Mouse (Mus musculus): Measurements from ENCODE around the gene Mcur1. TPM values are rescaled to one million over a fixed set of nuclear protein-coding genes. Genes with fewer than 3 reads are reported as not detected.

Mcur1 gene
- total and polyA plus RNA-seq, 2 experiments, result 14.7 to 16.6 TPM

GRCm38 (mm10) chr13:43562726-43563125 lies 2.7 kb upstream of the Mcur1 start:
- no peaks in the 10 kb centered on the region for H3K27me3 ChIP-seq (ENCODE audit: control insufficient read depth, insufficient read depth, low read length)
- 95% methylated on average over 5 of the region's 5 CpGs for WGBS
- no peak overlapping the region for H3K27ac ChIP-seq (replicated peaks; ENCODE audit: insufficient read depth, low read depth, low read length)
- no peaks in the 10 kb centered on the region for H3K36me3 ChIP-seq (ENCODE audit: control insufficient read depth, insufficient read depth, low read length)
- TF ChIP-seq POLR2A (IDR thresholded peaks at IDR 0.05; ENCODE audit: extremely low read depth, insufficient read depth, low read length) (no peak), CTCF (IDR thresholded peaks at IDR 0.05; ENCODE audit: low read depth, low read length) (no peak)
- peaks cover 7% of the 10 kb centered on the region; the same call in 1 of the 2 replicates for H3K4me1 ChIP-seq (ENCODE audit: control insufficient read depth, insufficient read depth, low read length)
- DNase-seq (ENCODE audit: extremely low read depth, low read depth, low spot score), result no peak
- no peak overlapping the region for H3K9ac ChIP-seq (ENCODE audit: low read depth, low read length)
- peaks cover 9% of the 10 kb centered on the region; the same call in 1 of the 2 replicates for H3K79me2 ChIP-seq (ENCODE audit: control insufficient read depth, insufficient read depth, low read length)
- no peak overlapping the region for H3K4me3 ChIP-seq (ENCODE audit: insufficient read depth, low read depth, low read length)

- peaks cover 7% of the 10 kb centered on the region; the same call in 1 of the 2 replicates for H3K4me1 ChIP-seq (ENCODE audit: control insufficient read depth, insufficient read depth, low read length)
- H3K4me3 ChIP-seq (ENCODE audit: insufficient read depth, low read depth, low read length), result peak overlapping the region; percentile 45
- H3K79me2 ChIP-seq (ENCODE audit: control insufficient read depth, insufficient read depth, low read length), result peaks cover 19% of the 10 kb centered on the region; the same call in 1 of the 2 replicates
- peak overlapping the region; percentile 66 for H3K9ac ChIP-seq (ENCODE audit: low read depth, low read length)
- peak overlapping the region; percentile 94 for H3K27ac ChIP-seq (replicated peaks; ENCODE audit: insufficient read depth, low read depth, low read length)
- H3K27me3 ChIP-seq (ENCODE audit: control insufficient read depth, insufficient read depth, low read length), result no peaks in the 10 kb centered on the region
- TF ChIP-seq POLR2A (IDR thresholded peaks at IDR 0.05; ENCODE audit: extremely low read depth, insufficient read depth, low read length), result no peak
- no peak for TF ChIP-seq CTCF (IDR thresholded peaks at IDR 0.05; ENCODE audit: low read depth, low read length)
- peak; percentile 91 for DNase-seq (ENCODE audit: extremely low read depth, low read depth, low spot score)
- WGBS, result 2% methylated on average over 18 of the region's 18 CpGs
- no peaks in the 10 kb centered on the region for H3K36me3 ChIP-seq (ENCODE audit: control insufficient read depth, insufficient read depth, low read length)
Observed at GRCm38 (mm10) chr13:43560458-43561411, 744 bp upstream of the Mcur1 start.

GRCm38 (mm10) chr13:43558959-43559358 lies 1.0 kb downstream of the Mcur1 start:
- peak; percentile 41 for DNase-seq (ENCODE audit: extremely low read depth, low read depth, low spot score)
- 21% methylated on average over 6 of the region's 6 CpGs for WGBS
- H3K36me3 ChIP-seq (ENCODE audit: control insufficient read depth, insufficient read depth, low read length), result peaks cover 2% of the 10 kb centered on the region; the same call in 1 of the 2 replicates
- TF ChIP-seq CTCF (IDR thresholded peaks at IDR 0.05; ENCODE audit: low read depth, low read length) (no peak), POLR2A (IDR thresholded peaks at IDR 0.05; ENCODE audit: extremely low read depth, insufficient read depth, low read length) (no peak)
- peaks cover 7% of the 10 kb centered on the region; the same call in 1 of the 2 replicates for H3K4me1 ChIP-seq (ENCODE audit: control insufficient read depth, insufficient read depth, low read length)
- peak overlapping the region; percentile 72; the same call in 1 of the 2 replicates for H3K4me3 ChIP-seq (ENCODE audit: insufficient read depth, low read depth, low read length)
- H3K27me3 ChIP-seq (ENCODE audit: control insufficient read depth, insufficient read depth, low read length), result no peaks in the 10 kb centered on the region
- H3K9ac ChIP-seq (ENCODE audit: low read depth, low read length), result no peak overlapping the region
- no peak overlapping the region for H3K27ac ChIP-seq (replicated peaks; ENCODE audit: insufficient read depth, low read depth, low read length)
- H3K79me2 ChIP-seq (ENCODE audit: control insufficient read depth, insufficient read depth, low read length), result peaks cover 19% of the 10 kb centered on the region; the same call in 1 of the 2 replicates

- WGBS, result 62% methylated on average over 6 of the region's 6 CpGs
- no peak overlapping the region for H3K4me3 ChIP-seq (ENCODE audit: insufficient read depth, low read depth, low read length)
- peaks cover 7% of the 10 kb centered on the region; the same call in 1 of the 2 replicates for H3K4me1 ChIP-seq (ENCODE audit: control insufficient read depth, insufficient read depth, low read length)
- H3K9ac ChIP-seq (ENCODE audit: low read depth, low read length), result no peak overlapping the region
- peaks cover 2% of the 10 kb centered on the region; the same call in 1 of the 2 replicates for H3K36me3 ChIP-seq (ENCODE audit: control insufficient read depth, insufficient read depth, low read length)
- no peak for TF ChIP-seq CTCF (IDR thresholded peaks at IDR 0.05; ENCODE audit: low read depth, low read length)
- TF ChIP-seq POLR2A (IDR thresholded peaks at IDR 0.05; ENCODE audit: extremely low read depth, insufficient read depth, low read length), result no peak
- peaks cover 19% of the 10 kb centered on the region; the same call in 1 of the 2 replicates for H3K79me2 ChIP-seq (ENCODE audit: control insufficient read depth, insufficient read depth, low read length)
- peak; percentile 20 for DNase-seq (ENCODE audit: extremely low read depth, low read depth, low spot score)
- no peak overlapping the region for H3K27ac ChIP-seq (replicated peaks; ENCODE audit: insufficient read depth, low read depth, low read length)
- H3K27me3 ChIP-seq (ENCODE audit: control insufficient read depth, insufficient read depth, low read length), result no peaks in the 10 kb centered on the region
Observed at GRCm38 (mm10) chr13:43558357-43558756, 1.6 kb downstream of the Mcur1 start.

GRCm38 (mm10) chr13:43556913-43557542 lies 3.0 kb downstream of the Mcur1 start:
- no peak overlapping the region for H3K9ac ChIP-seq (ENCODE audit: low read depth, low read length)
- H3K27ac ChIP-seq (replicated peaks; ENCODE audit: insufficient read depth, low read depth, low read length), result no peak overlapping the region
- DNase-seq (ENCODE audit: extremely low read depth, low read depth, low spot score), result no peak
- peaks cover 5% of the 10 kb centered on the region; the same call in 1 of the 2 replicates for H3K36me3 ChIP-seq (ENCODE audit: control insufficient read depth, insufficient read depth, low read length)
- no peaks in the 10 kb centered on the region for H3K27me3 ChIP-seq (ENCODE audit: control insufficient read depth, insufficient read depth, low read length)
- H3K4me3 ChIP-seq (ENCODE audit: insufficient read depth, low read depth, low read length), result no peak overlapping the region
- 88% methylated on average over 9 of the region's 9 CpGs for WGBS
- H3K4me1 ChIP-seq (ENCODE audit: control insufficient read depth, insufficient read depth, low read length), result peaks cover 7% of the 10 kb centered on the region; the same call in 1 of the 2 replicates
- TF ChIP-seq POLR2A (IDR thresholded peaks at IDR 0.05; ENCODE audit: extremely low read depth, insufficient read depth, low read length) (no peak), CTCF (IDR thresholded peaks at IDR 0.05; ENCODE audit: low read depth, low read length) (no peak)
- peaks cover 19% of the 10 kb centered on the region; the same call in 1 of the 2 replicates for H3K79me2 ChIP-seq (ENCODE audit: control insufficient read depth, insufficient read depth, low read length)
